Mouse (Mus musculus) G1E-ER4 (cell line): Measurements from ENCODE around the gene Tmed10. TPM values are rescaled to one million over a fixed set of nuclear protein-coding genes. Genes with fewer than 3 reads are reported as not detected.

ENCODE experiments used
- GATA1 ChIP-seq: IDR thresholded peaks from one replicate; pipeline ENCODE4 v1.8.0; 2012; ENCODE audit warnings: low read length, inconsistent platforms
- polyA plus RNA-seq: library from polyadenylated mRNA; stranded (reverse); fragments of >175 nt; gene quantifications from 2 replicates; pipeline ENCODE4 v1.2.3, GENCODE M21; 2012

Tmed10 gene
- 199 and 219 TPM in 2 replicates for polyA plus RNA-seq

DNA sequence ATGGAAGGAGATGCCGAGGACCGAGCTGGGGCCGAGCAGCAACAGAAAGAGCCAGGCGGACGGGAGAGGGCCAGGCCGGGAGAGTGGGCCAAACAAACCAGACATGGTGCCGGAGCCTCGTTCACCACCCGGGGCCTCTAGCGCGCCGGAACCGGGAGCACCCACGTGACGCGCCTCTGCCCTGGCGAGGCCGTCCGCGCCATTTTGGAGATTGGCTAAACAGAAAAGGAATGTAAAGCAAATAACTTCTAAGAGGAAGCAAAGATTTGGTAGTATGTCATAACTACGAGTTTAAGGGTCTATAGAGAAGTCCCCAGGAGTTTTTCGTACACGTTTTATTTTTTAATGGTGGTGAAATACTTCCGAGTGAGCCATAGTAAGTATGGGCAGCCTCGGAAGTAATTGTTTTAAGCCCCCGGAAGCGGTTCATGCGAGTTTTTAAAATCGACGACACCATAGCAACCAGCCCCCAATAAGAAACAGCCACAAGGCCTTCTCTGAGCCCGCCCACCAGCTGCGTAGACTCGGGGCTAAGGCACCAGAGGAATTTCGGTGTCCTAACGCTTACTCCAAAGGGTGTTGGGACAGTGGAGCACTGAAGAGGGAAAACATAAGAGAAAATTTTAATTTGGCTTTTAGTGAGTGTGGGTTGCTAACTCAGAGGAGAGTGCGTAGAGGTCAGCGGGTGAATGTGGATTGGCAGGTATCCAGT, at the start of gene Tmed10:
Gene Tmed10 (minus strand): TSS at position 287 of the 712 bp plus-strand sequence.
- TF ChIP-seq GATA1 = no peak

GRCm38 (mm10) chr12:85423236-85423635, 48.6 kb upstream of the Tmed10 start:
- TF ChIP-seq GATA1 = no peak

DNA sequence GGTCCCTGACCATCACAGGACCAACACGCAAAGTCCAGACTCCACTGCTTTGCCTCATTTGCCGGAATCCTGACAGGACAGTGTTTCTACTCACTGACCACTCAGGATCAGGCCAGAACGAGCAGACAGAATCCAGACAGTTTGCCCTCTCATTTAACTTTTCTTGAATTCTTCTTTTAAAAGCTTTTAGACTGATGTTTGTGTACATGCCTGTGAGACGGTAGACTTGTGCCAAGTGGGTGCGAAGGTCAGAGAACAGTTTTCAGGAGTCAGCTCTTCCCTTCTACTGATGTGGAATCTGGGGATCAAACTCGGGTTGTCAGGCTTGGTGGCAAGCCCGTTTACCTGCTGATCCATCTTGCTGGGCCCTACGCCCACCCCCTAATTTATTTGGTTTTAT, 47.9 kb upstream of the Tmed10 start:
- TF ChIP-seq GATA1 = no peak

DNA sequence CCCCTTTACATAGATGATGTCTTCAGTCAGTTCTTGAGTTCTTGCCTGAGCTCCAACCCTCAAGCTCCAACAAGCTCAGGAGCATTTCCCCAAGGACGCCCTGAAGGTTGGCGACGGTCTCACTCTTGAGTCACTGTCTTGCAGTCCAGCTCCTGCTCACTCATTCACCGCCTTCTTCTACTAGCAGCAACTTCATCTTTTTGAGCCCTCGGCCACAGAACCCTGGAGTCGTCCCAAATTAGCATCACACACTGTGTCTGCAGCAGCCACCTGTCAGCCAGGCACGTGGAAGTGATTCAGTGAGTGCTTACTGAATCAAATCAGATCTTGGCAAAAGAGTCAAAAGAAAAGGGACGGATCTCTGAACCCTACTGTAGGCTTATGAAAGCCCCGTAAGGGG, 46.3 kb upstream of the Tmed10 start:
- no peak for TF ChIP-seq GATA1

GRCm38 (mm10) chr12:85417845-85418244, 43.2 kb upstream of the Tmed10 start:
- TF ChIP-seq GATA1 = no peak

GRCm38 (mm10) chr12:85416298-85416697, 41.7 kb upstream of the Tmed10 start:
- no peak for TF ChIP-seq GATA1

DNA sequence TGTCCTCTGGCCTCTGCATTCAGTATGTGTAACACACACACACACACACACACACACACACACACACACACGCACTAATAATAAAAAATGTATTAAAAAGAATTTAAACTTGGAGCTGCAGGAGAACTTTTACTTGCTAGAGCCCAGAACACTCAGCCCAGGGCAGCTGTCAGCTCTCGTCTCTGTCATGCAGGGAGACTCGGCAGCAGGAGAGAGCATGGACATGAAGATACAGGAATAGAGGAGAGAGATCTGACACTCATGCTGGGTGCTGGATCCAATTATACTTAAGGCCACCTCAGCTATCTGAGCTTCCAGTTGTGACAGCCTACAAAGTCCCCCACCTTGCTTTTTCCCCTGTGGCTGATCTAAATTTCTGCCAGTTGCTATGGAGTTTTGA, 41.2 kb upstream of the Tmed10 start:
- no peak for TF ChIP-seq GATA1

DNA sequence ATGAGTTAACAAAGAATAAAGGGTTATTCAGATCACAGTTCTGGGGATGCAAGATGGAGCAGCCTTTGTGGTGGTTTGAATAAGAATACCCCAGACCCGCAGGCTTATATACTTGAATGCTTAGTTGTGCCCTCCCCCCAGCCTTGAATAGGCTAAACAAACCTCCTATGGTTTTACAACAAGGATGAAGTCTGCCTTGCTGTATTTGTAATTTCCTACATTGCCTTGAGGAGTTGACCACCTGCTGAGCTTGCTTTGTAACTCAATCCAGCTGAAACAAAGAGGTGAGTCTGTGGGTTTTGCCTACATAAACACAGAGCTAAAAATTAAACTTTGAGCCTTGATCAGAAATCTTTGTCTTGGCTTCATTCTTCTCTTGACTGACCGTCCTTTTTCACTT, 36.5 kb upstream of the Tmed10 start:
- no peak for TF ChIP-seq GATA1

GRCm38 (mm10) chr12:85397960-85398272, 23.3 kb upstream of the Tmed10 start:
- no peak for TF ChIP-seq GATA1

DNA sequence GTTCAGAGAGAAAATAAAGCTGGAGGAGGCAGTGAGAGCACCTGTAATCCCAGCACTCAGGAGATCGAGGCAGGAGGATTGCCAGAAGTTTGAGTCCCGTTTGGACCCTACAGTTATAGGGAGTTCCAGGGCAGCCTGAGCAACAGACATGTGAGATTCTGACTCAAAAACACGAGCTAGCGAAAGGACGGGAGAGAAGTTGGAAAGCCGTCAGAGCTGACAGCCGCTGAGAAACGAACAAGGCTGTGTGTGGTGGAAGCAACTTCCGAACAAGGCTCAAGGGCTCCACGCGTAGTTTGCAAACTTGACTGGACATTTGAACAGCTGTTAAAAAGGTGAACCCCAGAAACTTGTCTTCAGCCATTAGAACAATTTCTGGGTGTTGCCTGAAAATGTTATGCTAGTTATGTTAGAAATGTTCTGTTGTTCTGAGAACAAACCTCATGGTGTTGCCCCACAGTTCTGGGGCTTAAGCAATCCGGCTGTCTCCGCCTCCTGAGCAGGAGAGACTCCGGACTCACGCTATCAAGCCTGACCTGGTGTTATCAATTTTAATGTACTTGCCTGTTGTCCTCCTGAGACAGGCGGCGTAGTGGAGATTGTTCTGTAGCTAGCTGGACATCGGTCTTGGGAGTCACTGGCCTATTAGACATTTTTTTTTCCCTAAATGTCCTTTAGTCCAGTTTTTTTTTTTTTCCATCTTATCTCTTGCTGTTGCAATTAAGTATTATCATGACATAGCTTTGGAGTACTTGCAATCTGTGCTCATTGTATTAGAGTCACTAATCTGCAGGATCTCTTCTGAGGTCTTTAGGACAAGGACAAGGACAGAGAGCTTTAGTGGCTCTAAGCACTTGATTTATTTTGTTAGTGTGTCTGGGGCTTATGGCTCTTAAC, 22.7 kb upstream of the Tmed10 start:
- no peak for TF ChIP-seq GATA1

- TF ChIP-seq GATA1 = no peak
Observed at GRCm38 (mm10) chr12:85393981-85394380, 19.3 kb upstream of the Tmed10 start.

GRCm38 (mm10) chr12:85393526-85393925, 18.9 kb upstream of the Tmed10 start:
- TF ChIP-seq GATA1 = no peak

- TF ChIP-seq GATA1 = no peak
Observed at GRCm38 (mm10) chr12:85391148-85391547, 16.5 kb upstream of the Tmed10 start.

GRCm38 (mm10) chr12:85389204-85390185, 14.8 kb upstream of the Tmed10 start:
- TF ChIP-seq GATA1 = peak; percentile 54

GRCm38 (mm10) chr12:85385995-85386375, 11.3 kb upstream of the Tmed10 start:
- TF ChIP-seq GATA1 = no peak
